Mouse (Mus musculus) lung, postnatal 0 days (tissue): ENCODE results near the gene Cdk5rap2. TPM values are rescaled to one million over a fixed set of nuclear protein-coding genes. Genes with fewer than 3 reads are reported as not detected.

Experiments
- ATAC-seq: fragments of 200-750 bp; cut with Nextera tagmentation; 2 replicates; pipeline ENCODE4 v1.8.0; 2017; ENCODE audit warnings: moderate library complexity
- DNase-seq: peaks from one replicate; pipeline ENCODE4 v3.0.0-alpha.2; 2016; ENCODE audit warnings: low spot score
- H3K27ac ChIP-seq: fragments of 300-500 bp; sonication (generic); 2 replicates; pipeline ENCODE4 v1.5.1; 2014; ENCODE audit warnings: antibody characterized with exemption, mild to moderate bottlenecking, low read length, mixed read lengths
- H3K27me3 ChIP-seq: fragments of 300-500 bp; sonication (generic); replicated peaks from 2 replicates; pipeline ENCODE4 v1.6.1; 2014; ENCODE audit warnings: low read length, mixed read lengths; ENCODE audit not compliant: insufficient read depth
- H3K36me3 ChIP-seq: fragments of 300-500 bp; sonication (generic); 2 replicates; pipeline ENCODE4 v1.6.1; 2014; ENCODE audit warnings: low read length, mixed read lengths; ENCODE audit not compliant: insufficient read depth
- H3K4me1 ChIP-seq: fragments of 300-500 bp; sonication (generic); 2 replicates; pipeline ENCODE4 v1.6.1; 2014; ENCODE audit warnings: antibody characterized with exemption, low read depth, low read length, mixed read lengths; ENCODE audit not compliant: insufficient read depth
- H3K4me2 ChIP-seq: fragments of 300-500 bp; sonication (generic); replicated peaks from 2 replicates; pipeline ENCODE4 v1.6.1; 2014; ENCODE audit warnings: low read depth, mild to moderate bottlenecking, low read length, moderate library complexity, mixed read lengths
- H3K4me3 ChIP-seq: fragments of 300-500 bp; sonication (generic); 2 replicates; pipeline ENCODE4 v1.5.1; 2014; ENCODE audit warnings: low read depth, low read length
- H3K9ac ChIP-seq: fragments of 300-500 bp; sonication (generic); replicated peaks from 2 replicates; pipeline ENCODE4 v1.6.1; 2014; ENCODE audit warnings: low read depth, mild to moderate bottlenecking
- H3K9me3 ChIP-seq: fragments of 300-500 bp; sonication (generic); 2 replicates; pipeline ENCODE4 v1.6.1; 2016; ENCODE audit warnings: low read length, mixed read lengths
- CTCF ChIP-seq: IDR thresholded peaks from 2 replicates; pipeline ENCODE4 v1.5.1; 2016; ENCODE audit warnings: antibody characterized with exemption, mild to moderate bottlenecking
- EP300 ChIP-seq: IDR thresholded peaks from 2 replicates; pipeline ENCODE4 v1.6.1; 2016; ENCODE audit warnings: antibody characterized with exemption, mild to moderate bottlenecking, control low read depth
- WGBS: fragments of 180-500 bp; shearing (Covaris S2); extraction: QIAGEN DNeasy Blood & Tissue Kit; methylation state at CpG from one replicate; pipeline ENCODE4 v1.1.7; 2014; 5-methylcytosine and 5-hydroxymethylcytosine counted together
- polyA plus RNA-seq: library from polyadenylated mRNA; unstranded; fragments of >200 nt; fragmentation: Nextera tagmentation; extraction: Ambion mirVana; gene quantifications from 2 replicates; pipeline ENCODE4 v1.2.1, GENCODE M21; 2015

The Cdk5rap2 gene
- polyA plus RNA-seq, 1 experiment from 2014 or later, result 3.8 TPM

GRCm38 (mm10) chr4:70185971-70186370 is 224.3 kb downstream of the Cdk5rap2 start:
- Histone ChIP-seq H3K4me2 (no peak overlapping the region), H3K4me1 (no peaks in the 10 kb centered on the region), H3K4me3 (no peak overlapping the region), H3K27me3 (no peaks in the 10 kb centered on the region), H3K36me3 (no peaks in the 10 kb centered on the region), H3K27ac (no peak overlapping the region), H3K9me3 (no peaks in the 10 kb centered on the region), H3K9ac (no peak overlapping the region)
- 86% methylated on average over 2 of the region's 2 CpGs for WGBS
- TF ChIP-seq CTCF (no peak), EP300 (no peak)
- no peak for ATAC-seq
- DNase-seq, result no peak

Other genes starting within 250 kb of the Cdk5rap2 start
- 10.5 and 11.8 TPM in 2 replicates for gene Megf9, start 124.6 kb upstream of the Cdk5rap2 start, polyA plus RNA-seq